Mouse (Mus musculus): ENCODE measurements around the gene Mobp.

DNA sequence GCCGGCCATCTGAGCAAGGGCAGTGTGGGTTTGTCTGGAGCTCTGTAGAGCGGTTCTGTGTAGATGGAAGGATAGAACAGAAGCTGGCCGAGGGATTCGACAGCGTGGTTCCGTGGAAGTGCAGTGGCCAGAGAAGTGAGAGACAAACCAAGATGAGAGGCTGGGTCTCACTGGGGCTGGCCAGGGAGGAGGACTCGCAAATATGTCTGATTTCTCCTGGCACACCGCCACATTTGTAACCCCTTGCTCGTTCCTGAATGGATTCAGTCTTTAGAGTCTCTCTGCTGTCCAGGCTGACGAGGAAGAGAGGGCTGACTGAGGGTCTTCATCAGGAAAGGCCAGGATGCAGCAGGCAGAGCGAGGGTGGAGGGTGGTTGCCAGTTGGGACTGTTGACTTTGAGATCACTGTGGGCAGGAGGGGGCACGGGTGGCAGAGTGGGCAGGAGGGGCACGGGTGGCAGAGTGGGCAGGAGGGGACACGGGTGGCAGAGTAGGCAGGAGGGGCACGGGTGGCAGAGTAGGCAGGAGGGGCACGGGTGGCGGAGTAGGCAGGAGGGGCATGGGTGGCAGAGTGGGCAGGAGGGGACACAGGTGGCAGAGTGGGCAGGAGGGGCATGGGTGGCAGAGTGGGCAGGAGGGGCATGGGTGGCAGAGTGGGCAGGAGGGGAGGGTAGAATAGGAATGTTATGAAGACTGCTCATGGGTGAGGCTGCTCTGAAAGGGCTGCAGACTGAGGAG lies 35.3 kb upstream of the Mobp start:
- no peak for TF ChIP-seq MAX (IDR thresholded peaks at IDR 0.05; ENCODE audit: low read depth)
- TF ChIP-seq TCF3 (IDR thresholded peaks at IDR 0.05; ENCODE audit: insufficient read length, low read depth) = no peak
- TF ChIP-seq POLR2A (IDR thresholded peaks at IDR 0.05; ENCODE audit: insufficient read length, low read depth) = no peak
- no peak for TF ChIP-seq SRF (IDR thresholded peaks at IDR 0.05; ENCODE audit: control insufficient read depth, insufficient read length, low read depth)
- TF ChIP-seq TCF12 (IDR thresholded peaks at IDR 0.05; ENCODE audit: insufficient read depth, poor library complexity, severe bottlenecking) = no peak
- no peak for TF ChIP-seq POLR2AphosphoS2 (IDR thresholded peaks at IDR 0.05; ENCODE audit: insufficient read length, low read depth)
- no peak for TF ChIP-seq MYOG (IDR thresholded peaks at IDR 0.05; ENCODE audit: control insufficient read depth in 1 of 3, insufficient read depth in 1 of 3, insufficient read length in 2 of 3, low read depth in 2 of 3)
- TF ChIP-seq E2F4 (IDR thresholded peaks at IDR 0.05; ENCODE audit: insufficient read depth) = no peak
- no peak for TF ChIP-seq USF1 (IDR thresholded peaks at IDR 0.05; ENCODE audit: low read depth)
- no peak for TF ChIP-seq REST (IDR thresholded peaks at IDR 0.05; ENCODE audit: insufficient read depth, insufficient read length)
- TF ChIP-seq CEBPB (IDR thresholded peaks at IDR 0.05; ENCODE audit: insufficient read depth, poor library complexity, severe bottlenecking) = no peak

Measured in myocyte (in vitro differentiated cells).